Mouse (Mus musculus) erythroid progenitor cell, adult 5-6 weeks (primary cell): ENCODE data around the gene Cux2. TPM values are rescaled to one million over a fixed set of nuclear protein-coding genes. Genes with fewer than 3 reads are reported as not detected.

Source experiments
- ATAC-seq: replicated peaks from 2 replicates; pipeline ENCODE4 v1.8.0; 2016; ENCODE audit warnings: moderate number of reproducible peaks, mild to moderate bottlenecking, moderate TSS enrichment, inconsistent platforms; ENCODE audit not compliant: poor library complexity, low FRiP score, severe bottlenecking
- total RNA-seq, 2 experiments: library from RNA; stranded (forward) in 1 of 2; stranded (reverse) in 1 of 2; fragments of 150-400 nt in 1 of 2; fragments of 186-747, 209-891 nt in 1 of 2; gene quantifications; 2 replicates each; pipeline versions ENCODE4 v1.2.3 to v1.2.4; 2015 to 2017; ENCODE audit warnings: low replicate concordance in 2 of 2

Gene Cux2
- total RNA-seq, 2 experiments from 2014 or later: not detected

DNA sequence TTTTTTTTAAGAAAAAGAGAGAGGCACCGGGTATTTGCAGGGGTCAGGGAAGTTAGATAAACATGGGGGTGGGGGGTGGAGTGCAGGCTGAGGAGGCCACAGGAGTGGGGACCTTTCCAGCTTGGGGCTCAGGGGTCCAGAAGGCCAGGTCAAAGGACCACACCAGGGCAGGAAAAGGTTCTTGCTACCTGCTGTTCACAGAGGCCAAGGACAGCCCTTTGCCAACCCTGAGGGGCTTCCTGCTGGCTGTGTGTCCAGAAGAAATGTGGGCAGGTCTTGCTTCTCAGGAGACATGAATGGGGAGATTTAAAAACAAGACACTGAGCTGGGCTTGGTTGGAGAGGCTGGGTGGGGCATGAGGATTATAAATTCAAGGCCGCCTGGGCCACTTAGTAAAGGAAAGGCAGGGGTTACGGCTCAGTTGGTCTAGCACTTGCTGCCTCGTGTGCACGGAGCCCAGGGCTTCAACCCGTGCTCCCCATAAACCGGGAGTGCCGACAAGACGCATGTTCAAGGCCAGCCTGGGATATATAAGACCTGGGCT lies 160.0 kb downstream of the Cux2 start:
- ATAC-seq: no peak

GRCm38 (mm10) chr5:121889375-121889774 lies 160.5 kb downstream of the Cux2 start:
- ATAC-seq: no peak

GRCm38 (mm10) chr5:121883356-121883755 lies 166.5 kb downstream of the Cux2 start:
- no peak for ATAC-seq

- no peak for ATAC-seq
These were observed 170.7 kb downstream of the Cux2 start for GRCm38 (mm10) chr5:121879211-121879610.

DNA sequence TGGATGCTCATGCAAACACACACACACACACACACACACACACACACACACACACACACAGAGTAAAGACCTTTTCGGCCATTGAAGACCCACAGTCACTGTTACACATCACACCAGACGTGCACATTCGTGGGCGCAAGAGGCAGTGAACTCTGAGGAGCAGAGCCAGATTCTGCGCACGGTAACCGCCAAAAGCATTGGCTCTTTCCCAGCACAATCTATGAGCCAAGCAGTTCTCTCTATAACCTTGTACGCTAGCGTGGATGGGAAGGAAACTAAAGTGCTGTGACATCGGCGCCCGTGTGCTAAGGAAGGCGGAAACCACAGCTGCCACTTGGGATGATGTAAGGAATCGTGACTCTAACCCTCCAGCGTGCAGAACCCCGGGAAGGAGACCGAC lies 171.2 kb downstream of the Cux2 start:
- ATAC-seq: no peak

- ATAC-seq: no peak
These were observed 173.0 kb downstream of the Cux2 start for GRCm38 (mm10) chr5:121876901-121877300.

DNA sequence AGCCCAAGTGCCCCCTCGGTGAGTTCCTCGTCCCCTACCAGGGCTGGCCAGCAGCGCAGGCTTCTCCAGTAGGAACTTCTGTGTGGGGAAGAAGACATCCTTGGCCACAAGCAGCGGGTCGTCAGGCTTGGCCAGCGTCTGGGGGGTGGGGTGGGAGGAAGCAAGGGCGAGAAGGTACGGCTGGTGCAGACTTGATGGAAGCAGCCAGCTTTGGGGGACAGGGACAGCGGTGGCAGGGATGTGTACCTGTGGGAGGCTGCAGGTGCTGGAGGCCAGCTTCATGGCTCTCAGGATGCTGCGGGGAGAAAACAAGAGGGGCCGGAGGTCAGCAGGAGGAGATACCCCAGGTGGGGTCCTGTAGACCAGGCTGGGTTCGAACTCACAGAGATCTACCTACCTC lies 174.9 kb downstream of the Cux2 start:
- ATAC-seq: no peak

GRCm38 (mm10) chr5:121872158-121872557 lies 177.7 kb downstream of the Cux2 start:
- no peak for ATAC-seq

GRCm38 (mm10) chr5:121871515-121872030 lies 178.3 kb downstream of the Cux2 start:
- ATAC-seq: no peak

GRCm38 (mm10) chr5:121870832-121871231 lies 179.1 kb downstream of the Cux2 start:
- no peak for ATAC-seq

GRCm38 (mm10) chr5:121867963-121868362 lies 181.9 kb downstream of the Cux2 start:
- no peak for ATAC-seq

GRCm38 (mm10) chr5:121864330-121864729 lies 185.6 kb downstream of the Cux2 start:
- ATAC-seq: no peak

DNA sequence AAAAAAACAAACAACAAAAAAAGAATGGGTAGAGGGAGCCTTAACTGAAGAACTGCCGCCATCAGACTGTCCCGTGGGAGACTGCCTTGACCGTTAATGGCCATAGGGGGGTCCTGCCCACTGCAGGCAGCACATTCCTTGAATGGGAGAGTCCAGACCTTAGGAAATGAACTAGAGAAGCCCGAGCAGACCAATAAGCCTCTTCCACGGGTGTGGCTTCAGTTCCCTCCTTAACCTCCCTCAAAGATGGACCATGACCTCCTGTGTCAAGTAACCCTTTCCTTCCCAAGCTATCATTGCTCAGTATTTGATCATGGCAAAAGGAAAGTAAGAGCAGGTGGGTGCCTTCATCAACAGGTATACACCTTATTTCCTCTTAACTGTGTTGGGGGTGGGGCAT lies 187.9 kb downstream of the Cux2 start:
- ATAC-seq: no peak

DNA sequence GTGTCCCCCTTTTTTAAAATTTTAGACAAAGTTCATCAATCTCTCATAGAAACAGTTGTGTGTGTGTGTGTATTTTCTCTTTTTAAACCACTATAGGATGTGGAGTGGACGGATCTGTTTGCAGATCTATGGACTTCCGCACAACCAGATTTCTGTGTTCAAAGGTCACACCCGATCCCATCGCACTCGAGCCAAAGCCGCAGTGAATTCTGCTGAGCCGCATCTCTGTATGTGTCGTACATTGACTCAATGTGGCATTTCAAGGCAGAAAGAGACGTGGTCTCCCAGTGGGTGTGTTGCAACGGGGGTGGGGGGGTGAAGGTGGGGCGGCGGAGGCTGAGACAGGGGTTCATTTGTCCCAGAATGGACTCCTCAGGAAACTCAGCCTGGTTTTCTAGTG lies 191.5 kb downstream of the Cux2 start:
- no peak for ATAC-seq

GRCm38 (mm10) chr5:121856740-121857139 lies 193.2 kb downstream of the Cux2 start:
- ATAC-seq: no peak

DNA sequence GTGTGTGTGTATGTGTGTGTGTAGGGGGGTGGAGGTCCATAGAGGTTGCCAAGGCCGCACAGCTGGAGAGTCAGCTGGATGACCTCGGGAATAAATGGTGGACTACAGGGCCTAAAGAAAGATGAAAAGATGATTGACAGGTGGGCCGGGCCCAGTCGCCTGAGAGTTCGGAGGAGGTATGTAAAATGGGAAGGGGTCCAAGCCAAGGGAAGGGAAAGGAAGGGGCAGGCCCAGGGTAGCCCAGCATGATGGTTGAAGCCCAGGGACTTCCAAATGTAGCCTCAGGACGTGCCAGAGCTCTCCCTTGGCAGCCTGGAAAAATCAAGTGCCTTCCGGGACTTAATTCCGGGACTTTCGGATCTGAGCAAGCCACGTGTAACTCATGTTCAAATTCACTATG lies 195.1 kb downstream of the Cux2 start:
- ATAC-seq: no peak

DNA sequence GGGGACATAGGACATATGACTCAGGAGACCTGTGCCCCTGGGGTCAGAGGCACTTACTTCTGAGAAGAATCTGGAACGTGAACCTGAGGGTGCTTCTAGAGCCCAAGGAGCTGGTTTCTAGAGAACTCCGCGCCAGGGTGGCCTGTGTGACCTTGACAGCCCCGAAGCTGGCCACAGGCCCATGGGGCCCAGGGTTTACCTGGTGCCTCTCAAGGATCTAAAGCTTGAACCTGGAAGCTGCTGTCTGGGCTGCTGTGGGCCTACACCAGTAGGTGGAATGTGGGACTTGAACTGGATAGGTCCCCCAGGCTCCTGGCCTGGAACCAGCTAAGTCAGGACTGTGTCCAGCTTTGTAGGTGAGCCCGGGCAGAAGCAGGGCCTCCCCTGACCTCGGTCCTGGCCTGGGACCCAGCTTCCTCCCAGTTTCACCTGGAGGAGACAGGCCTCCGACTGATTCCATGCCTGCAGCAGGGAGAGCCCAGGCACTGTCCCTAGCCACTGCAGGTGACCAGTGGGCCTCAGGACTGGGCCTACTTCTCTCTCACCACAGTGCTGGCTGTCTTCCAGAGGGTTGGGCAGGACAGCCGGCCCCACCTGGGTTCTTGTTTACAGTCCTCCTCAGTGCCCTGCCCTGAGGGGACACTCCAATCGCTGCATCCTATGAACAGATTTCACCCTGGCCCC lies 196.4 kb downstream of the Cux2 start:
- ATAC-seq: no peak

GRCm38 (mm10) chr5:121849478-121850349 lies 200.2 kb downstream of the Cux2 start:
- ATAC-seq: no peak

GRCm38 (mm10) chr5:121848743-121849142 lies 201.2 kb downstream of the Cux2 start, which contains the start of gene Pheta1:
Gene Pheta1 (plus strand): TSS chr5:121848984.
- ATAC-seq: peak; percentile 93

GRCm38 (mm10) chr5:121848035-121848519 lies 201.8 kb downstream of the Cux2 start:
- no peak for ATAC-seq
